Mouse (Mus musculus): ENCODE measurements around the gene Tuba1b.
"Not testable (repeated sequence)": the region's sequence is repeated elsewhere in the genome, so short reads cannot be mapped to it uniquely, and the experiment has no call there.

Gene Tuba1b

GRCm38 (mm10) chr15:98930998-98931397, 3.4 kb downstream of the Tuba1b start:
- in situ Hi-C loops (cut with MboI; ENCODE audit: low pct_unique_long_range_greater_than_20kb in 1 of 2, low sequenced_read_pairs in 2 of 2, unreplicated experiment in 1 of 2), result no loop called here

GRCm38 (mm10) chr15:98930017-98930734, 4.2 kb downstream of the Tuba1b start:
- in situ Hi-C loops (cut with MboI; ENCODE audit: low pct_unique_long_range_greater_than_20kb in 1 of 2, low sequenced_read_pairs in 2 of 2, unreplicated experiment in 1 of 2), result no loop called here

GRCm38 (mm10) chr15:98928598-98929240, 5.6 kb downstream of the Tuba1b start:
- in situ Hi-C loops (cut with MboI; ENCODE audit: low pct_unique_long_range_greater_than_20kb in 1 of 2, low sequenced_read_pairs in 2 of 2, unreplicated experiment in 1 of 2), result no loop called here

GRCm38 (mm10) chr15:98927566-98927965, 6.8 kb downstream of the Tuba1b start:
- in situ Hi-C loops (cut with MboI; ENCODE audit: low pct_unique_long_range_greater_than_20kb in 1 of 2, low sequenced_read_pairs in 2 of 2, unreplicated experiment in 1 of 2), result no loop called here

- in situ Hi-C loops (cut with MboI; ENCODE audit: low pct_unique_long_range_greater_than_20kb in 1 of 2, low sequenced_read_pairs in 2 of 2, unreplicated experiment in 1 of 2), result no loop called here
These were observed 9.7 kb downstream of the Tuba1b start for GRCm38 (mm10) chr15:98924682-98925081.

- in situ Hi-C loops (cut with MboI; ENCODE audit: low pct_unique_long_range_greater_than_20kb in 1 of 2, low sequenced_read_pairs in 2 of 2, unreplicated experiment in 1 of 2), result no loop called here
These were observed 11.3 kb downstream of the Tuba1b start for GRCm38 (mm10) chr15:98923031-98923537.

- in situ Hi-C loops (cut with MboI; ENCODE audit: low pct_unique_long_range_greater_than_20kb in 1 of 2, low sequenced_read_pairs in 2 of 2, unreplicated experiment in 1 of 2), result no loop called here
These were observed 11.8 kb downstream of the Tuba1b start for GRCm38 (mm10) chr15:98922581-98922980.

- in situ Hi-C loops (cut with MboI; ENCODE audit: low pct_unique_long_range_greater_than_20kb in 1 of 2, low sequenced_read_pairs in 2 of 2, unreplicated experiment in 1 of 2), result no loop called here
These were observed 12.9 kb downstream of the Tuba1b start for GRCm38 (mm10) chr15:98921510-98921909.

- in situ Hi-C loops (cut with MboI; ENCODE audit: low pct_unique_long_range_greater_than_20kb in 1 of 2, low sequenced_read_pairs in 2 of 2, unreplicated experiment in 1 of 2), result not testable (repeated sequence)
These were observed 15.9 kb downstream of the Tuba1b start for GRCm38 (mm10) chr15:98918499-98918895.

GRCm38 (mm10) chr15:98917538-98918498, 16.5 kb downstream of the Tuba1b start, which contains the start of gene Lmbr1l:
TSS of gene Lmbr1l (minus strand) at chr15:98918231.
- in situ Hi-C loops (cut with MboI; ENCODE audit: low pct_unique_long_range_greater_than_20kb in 1 of 2, low sequenced_read_pairs in 2 of 2, unreplicated experiment in 1 of 2), result no loop called here

- in situ Hi-C loops (cut with MboI; ENCODE audit: low pct_unique_long_range_greater_than_20kb in 1 of 2, low sequenced_read_pairs in 2 of 2, unreplicated experiment in 1 of 2), result no loop called here
These were observed 17.3 kb downstream of the Tuba1b start for GRCm38 (mm10) chr15:98917091-98917490.

- in situ Hi-C loops (cut with MboI; ENCODE audit: low pct_unique_long_range_greater_than_20kb in 1 of 2, low sequenced_read_pairs in 2 of 2, unreplicated experiment in 1 of 2), result no loop called here
These were observed 18.3 kb downstream of the Tuba1b start for GRCm38 (mm10) chr15:98916016-98916415.

GRCm38 (mm10) chr15:98914903-98915302, 19.5 kb downstream of the Tuba1b start:
- in situ Hi-C loops (cut with MboI; ENCODE audit: low pct_unique_long_range_greater_than_20kb in 1 of 2, low sequenced_read_pairs in 2 of 2, unreplicated experiment in 1 of 2), result no loop called here

GRCm38 (mm10) chr15:98904692-98905091, 29.7 kb downstream of the Tuba1b start:
- in situ Hi-C loops (cut with MboI; ENCODE audit: low pct_unique_long_range_greater_than_20kb in 1 of 2, low sequenced_read_pairs in 2 of 2, unreplicated experiment in 1 of 2), result no loop called here

GRCm38 (mm10) chr15:98902600-98902999, 31.8 kb downstream of the Tuba1b start:
- in situ Hi-C loops (cut with MboI; ENCODE audit: low pct_unique_long_range_greater_than_20kb in 1 of 2, low sequenced_read_pairs in 2 of 2, unreplicated experiment in 1 of 2), result no loop called here

- in situ Hi-C loops (cut with MboI; ENCODE audit: low pct_unique_long_range_greater_than_20kb in 1 of 2, low sequenced_read_pairs in 2 of 2, unreplicated experiment in 1 of 2), result no loop called here
These were observed 32.8 kb downstream of the Tuba1b start for GRCm38 (mm10) chr15:98901530-98901929.

- in situ Hi-C loops (cut with MboI; ENCODE audit: low pct_unique_long_range_greater_than_20kb in 1 of 2, low sequenced_read_pairs in 2 of 2, unreplicated experiment in 1 of 2), result no loop called here
These were observed 36.2 kb downstream of the Tuba1b start, which contains the start of gene Dhh for GRCm38 (mm10) chr15:98897928-98898800. TSS of gene Dhh (minus strand) at chr15:98898540.

GRCm38 (mm10) chr15:98897495-98897894, 36.9 kb downstream of the Tuba1b start:
- in situ Hi-C loops (cut with MboI; ENCODE audit: low pct_unique_long_range_greater_than_20kb in 1 of 2, low sequenced_read_pairs in 2 of 2, unreplicated experiment in 1 of 2), result no loop called here
